Mouse (Mus musculus): ENCODE results near the gene Lingo1. TPM values are rescaled to one million over a fixed set of nuclear protein-coding genes. Genes with fewer than 3 reads are reported as not detected.

The Lingo1 gene
- polyA plus RNA-seq, 1 experiment, result 1.0 TPM

DNA sequence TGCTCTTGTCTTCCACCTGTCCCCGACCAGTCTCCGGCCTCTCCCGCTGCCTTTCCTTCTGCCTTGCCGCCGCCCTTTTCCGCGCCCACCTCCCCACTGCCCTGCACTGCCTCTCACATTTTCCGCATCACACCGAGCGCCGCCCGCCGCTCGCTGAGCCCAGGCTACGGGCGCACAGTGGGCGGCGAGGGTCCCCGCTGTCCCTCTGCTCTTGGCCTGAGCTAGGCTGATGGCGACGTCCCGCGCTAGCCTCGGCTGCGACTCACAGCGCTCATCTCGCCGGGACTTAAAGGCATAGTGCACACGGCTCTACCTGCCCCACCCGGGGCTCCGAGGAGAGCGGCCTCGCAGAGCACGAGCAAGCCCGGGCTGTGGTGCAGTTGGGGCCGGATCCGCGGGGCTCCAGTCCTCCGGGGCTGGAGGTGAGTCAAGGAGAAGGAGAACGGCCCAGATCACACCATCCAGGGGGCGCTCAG lies 426 bp upstream of the Lingo1 start:
- peaks cover 9% of the 10 kb centered on the region for H3K27me3 ChIP-seq (ENCODE audit: control insufficient read depth, insufficient read depth, low read length, poor library complexity, severe bottlenecking)
- no peaks in the 10 kb centered on the region for H3K9me3 ChIP-seq (replicated peaks; ENCODE audit: control insufficient read depth, insufficient read depth, low read length, poor library complexity, severe bottlenecking)
- no peak for TF ChIP-seq EP300 (IDR thresholded peaks at IDR 0.05; ENCODE audit: insufficient read depth, low read depth, low read length)
- peak; percentile 14 for TF ChIP-seq CTCF (IDR thresholded peaks at IDR 0.05; ENCODE audit: low read depth, low read length)
- TF ChIP-seq POLR2A (IDR thresholded peaks at IDR 0.05; ENCODE audit: insufficient read depth, low read length), result no peak
- no peak overlapping the region for H3K27ac ChIP-seq (ENCODE audit: insufficient read depth, low read length)
- H3K4me1 ChIP-seq (ENCODE audit: control insufficient read depth, insufficient read depth, low read length), result no peaks in the 10 kb centered on the region
- peak overlapping the region; percentile 41 for H3K9ac ChIP-seq (ENCODE audit: low read depth, poor library complexity, severe bottlenecking)
- H3K4me3 ChIP-seq (ENCODE audit: low read depth, low read length), result peak overlapping the region; percentile 54
- no peaks in the 10 kb centered on the region for H3K36me3 ChIP-seq (ENCODE audit: control insufficient read depth, insufficient read depth, low read length, poor library complexity, severe bottlenecking)

- peaks cover 3% of the 10 kb centered on the region for H3K27me3 ChIP-seq (ENCODE audit: control insufficient read depth, insufficient read depth, low read length, poor library complexity, severe bottlenecking)
- no peaks in the 10 kb centered on the region for H3K4me1 ChIP-seq (ENCODE audit: control insufficient read depth, insufficient read depth, low read length)
- TF ChIP-seq CTCF (IDR thresholded peaks at IDR 0.05; ENCODE audit: low read depth, low read length), result no peak
- no peak for TF ChIP-seq EP300 (IDR thresholded peaks at IDR 0.05; ENCODE audit: insufficient read depth, low read depth, low read length)
- no peak for TF ChIP-seq POLR2A (IDR thresholded peaks at IDR 0.05; ENCODE audit: insufficient read depth, low read length)
- H3K9me3 ChIP-seq (replicated peaks; ENCODE audit: control insufficient read depth, insufficient read depth, low read length, poor library complexity, severe bottlenecking), result no peaks in the 10 kb centered on the region
- H3K9ac ChIP-seq (ENCODE audit: low read depth, poor library complexity, severe bottlenecking), result no peak overlapping the region
- no peak overlapping the region for H3K4me3 ChIP-seq (ENCODE audit: low read depth, low read length)
- no peak overlapping the region for H3K27ac ChIP-seq (ENCODE audit: insufficient read depth, low read length)
- no peaks in the 10 kb centered on the region for H3K36me3 ChIP-seq (ENCODE audit: control insufficient read depth, insufficient read depth, low read length, poor library complexity, severe bottlenecking)
Observed at GRCm38 (mm10) chr9:56791696-56792261, 4.5 kb downstream of the Lingo1 start.

GRCm38 (mm10) chr9:56784576-56784975 lies 11.7 kb downstream of the Lingo1 start:
- no peaks in the 10 kb centered on the region for H3K27me3 ChIP-seq (ENCODE audit: control insufficient read depth, insufficient read depth, low read length, poor library complexity, severe bottlenecking)
- no peak overlapping the region for H3K9ac ChIP-seq (ENCODE audit: low read depth, poor library complexity, severe bottlenecking)
- H3K36me3 ChIP-seq (ENCODE audit: control insufficient read depth, insufficient read depth, low read length, poor library complexity, severe bottlenecking), result no peaks in the 10 kb centered on the region

DNA sequence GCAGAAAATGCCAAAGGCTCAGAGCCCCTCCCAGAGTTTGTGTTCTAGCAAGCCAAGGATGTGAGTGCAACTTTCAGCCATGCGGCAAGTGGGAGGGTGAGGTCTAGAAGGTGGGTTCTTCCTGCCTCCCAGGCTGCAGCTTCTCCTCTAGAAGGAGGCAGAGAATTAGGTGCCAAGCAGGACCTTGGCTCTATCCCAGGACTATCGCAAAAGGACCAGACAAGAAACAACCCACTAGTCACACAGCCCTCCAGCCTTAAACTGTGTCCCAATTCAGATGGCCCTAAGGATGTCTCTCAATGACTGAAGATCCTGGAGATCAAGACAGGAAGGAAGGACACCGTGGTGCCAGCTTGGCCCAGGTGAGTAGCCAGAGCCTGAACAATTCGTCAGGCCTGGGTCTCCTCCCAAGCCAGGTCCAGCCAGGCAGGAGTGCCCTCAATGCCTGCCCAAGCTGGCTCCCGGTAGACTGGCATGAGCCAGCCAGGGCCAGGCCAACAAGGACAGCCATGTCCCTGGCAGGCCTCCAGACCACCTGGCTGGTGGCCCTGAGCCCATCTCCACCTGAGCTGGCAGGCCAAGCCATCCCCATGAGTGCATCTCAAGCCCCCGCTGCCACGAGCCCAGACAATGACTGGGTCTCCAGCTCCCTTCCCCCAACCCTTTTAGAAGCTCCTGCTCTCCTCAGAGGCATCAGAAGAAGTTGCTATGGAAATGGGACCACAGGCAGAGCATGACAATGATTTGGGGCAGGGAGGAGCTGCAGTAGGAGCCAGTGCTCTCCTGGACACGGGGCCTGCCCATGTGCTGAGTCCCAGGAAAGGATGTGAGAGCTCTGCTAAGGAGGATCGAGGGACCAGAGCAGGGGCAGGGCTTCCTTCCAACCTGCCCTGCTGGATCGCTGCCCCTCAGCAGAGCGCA lies 19.1 kb downstream of the Lingo1 start:
- no peak overlapping the region for H3K4me3 ChIP-seq (ENCODE audit: low read depth, low read length)
- TF ChIP-seq POLR2A (IDR thresholded peaks at IDR 0.05; ENCODE audit: insufficient read depth, low read length) (no peak), CTCF (IDR thresholded peaks at IDR 0.05; ENCODE audit: low read depth, low read length) (no peak), EP300 (IDR thresholded peaks at IDR 0.05; ENCODE audit: insufficient read depth, low read depth, low read length) (no peak)
- H3K4me1 ChIP-seq (ENCODE audit: control insufficient read depth, insufficient read depth, low read length), result no peaks in the 10 kb centered on the region
- no peak overlapping the region for H3K9ac ChIP-seq (ENCODE audit: low read depth, poor library complexity, severe bottlenecking)
- no peaks in the 10 kb centered on the region for H3K9me3 ChIP-seq (replicated peaks; ENCODE audit: control insufficient read depth, insufficient read depth, low read length, poor library complexity, severe bottlenecking)
- H3K27ac ChIP-seq (ENCODE audit: insufficient read depth, low read length), result no peak overlapping the region
- H3K36me3 ChIP-seq (ENCODE audit: control insufficient read depth, insufficient read depth, low read length, poor library complexity, severe bottlenecking), result no peaks in the 10 kb centered on the region
- no peaks in the 10 kb centered on the region for H3K27me3 ChIP-seq (ENCODE audit: control insufficient read depth, insufficient read depth, low read length, poor library complexity, severe bottlenecking)

More at GRCm38 (mm10) chr9:56784576-56784975, 11.7 kb downstream of the Lingo1 start:
- Histone ChIP-seq H3K4me1 (ENCODE audit: control insufficient read depth, insufficient read depth, low read length) (no peaks in the 10 kb centered on the region), H3K4me3 (ENCODE audit: low read depth, low read length) (no peak overlapping the region), H3K9me3 (replicated peaks; ENCODE audit: control insufficient read depth, insufficient read depth, low read length, poor library complexity, severe bottlenecking) (no peaks in the 10 kb centered on the region), H3K27ac (ENCODE audit: insufficient read depth, low read length) (no peak overlapping the region)
- no peak for TF ChIP-seq EP300 (IDR thresholded peaks at IDR 0.05; ENCODE audit: insufficient read depth, low read depth, low read length)
- no peak for TF ChIP-seq CTCF (IDR thresholded peaks at IDR 0.05; ENCODE audit: low read depth, low read length)
- TF ChIP-seq POLR2A (IDR thresholded peaks at IDR 0.05; ENCODE audit: insufficient read depth, low read length), result no peak

DNA sequence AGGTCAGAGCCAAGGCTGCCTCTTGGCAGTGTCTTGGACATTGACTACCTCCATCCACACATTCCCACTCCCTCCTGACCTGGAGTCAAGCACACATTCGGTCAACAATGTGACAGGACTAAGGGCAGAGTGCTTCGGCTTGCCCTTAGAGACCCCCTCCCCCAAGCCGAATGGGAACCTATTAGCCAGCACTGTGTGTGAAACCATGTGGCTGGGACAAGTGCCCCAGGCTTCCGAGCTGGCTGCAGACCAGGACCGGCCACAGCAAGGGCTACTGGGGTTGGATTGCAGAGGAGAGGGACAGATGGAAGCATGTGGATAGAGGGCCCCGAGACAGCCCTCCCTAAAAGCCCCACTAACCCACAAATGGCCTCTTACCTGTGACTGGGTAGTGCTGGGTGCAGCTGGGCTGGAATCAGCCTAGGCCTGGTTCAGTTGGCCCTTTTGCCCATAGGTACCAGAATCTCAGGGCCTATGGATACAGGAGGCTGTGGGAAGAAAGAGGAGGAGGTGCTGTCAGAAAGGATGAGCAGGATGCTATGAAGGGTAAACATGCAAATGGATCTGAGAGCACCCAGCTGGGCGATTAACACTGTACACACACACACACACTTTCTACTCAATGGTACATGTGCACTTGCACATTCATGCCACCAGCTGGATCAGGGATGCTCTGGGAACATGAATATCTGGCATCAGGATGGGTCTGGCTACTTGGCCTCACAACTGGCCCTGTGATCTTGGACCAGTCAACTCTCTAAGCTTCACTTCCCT lies 20.9 kb downstream of the Lingo1 start:
- no peak overlapping the region for H3K9ac ChIP-seq (ENCODE audit: low read depth, poor library complexity, severe bottlenecking)
- TF ChIP-seq POLR2A (IDR thresholded peaks at IDR 0.05; ENCODE audit: insufficient read depth, low read length), result no peak
- no peak for TF ChIP-seq EP300 (IDR thresholded peaks at IDR 0.05; ENCODE audit: insufficient read depth, low read depth, low read length)
- no peak for TF ChIP-seq CTCF (IDR thresholded peaks at IDR 0.05; ENCODE audit: low read depth, low read length)
- H3K27ac ChIP-seq (ENCODE audit: insufficient read depth, low read length), result no peak overlapping the region

More for the DNA sequence above, 20.9 kb downstream of the Lingo1 start:
- no peak overlapping the region for H3K4me3 ChIP-seq (ENCODE audit: low read depth, low read length)
- no peaks in the 10 kb centered on the region for H3K36me3 ChIP-seq (ENCODE audit: control insufficient read depth, insufficient read depth, low read length, poor library complexity, severe bottlenecking)
- no peaks in the 10 kb centered on the region for H3K9me3 ChIP-seq (replicated peaks; ENCODE audit: control insufficient read depth, insufficient read depth, low read length, poor library complexity, severe bottlenecking)
- H3K4me1 ChIP-seq (ENCODE audit: control insufficient read depth, insufficient read depth, low read length), result no peaks in the 10 kb centered on the region
- no peaks in the 10 kb centered on the region for H3K27me3 ChIP-seq (ENCODE audit: control insufficient read depth, insufficient read depth, low read length, poor library complexity, severe bottlenecking)
